Mouse (Mus musculus) hindbrain, embryonic 14.5 days (tissue): ENCODE data around the gene Llgl2. TPM values are rescaled to one million over a fixed set of nuclear protein-coding genes. Genes with fewer than 3 reads are reported as not detected.

Source experiments
- ATAC-seq: fragments of 200-750 bp; cut with Nextera tagmentation; 2 replicates; pipeline ENCODE4 v1.8.0; 2017; ENCODE audit warnings: moderate number of reproducible peaks, mild to moderate bottlenecking, moderate TSS enrichment, moderate library complexity; ENCODE audit not compliant: low FRiP score
- DNase-seq: peaks from one replicate; pipeline ENCODE4 v3.0.0-alpha.2; 2015; ENCODE audit warnings: low spot score
- H3K27ac ChIP-seq: fragments of 300-500 bp; sonication (generic); 2 replicates; pipeline ENCODE4 v1.5.1; 2014; ENCODE audit warnings: mild to moderate bottlenecking, moderate library complexity
- H3K27me3 ChIP-seq: fragments of 300-500 bp; sonication (generic); 2 replicates; pipeline ENCODE4 v1.6.1; 2014; ENCODE audit warnings: mild to moderate bottlenecking, low read length, mixed read lengths; ENCODE audit not compliant: control insufficient read depth, insufficient read depth
- H3K36me3 ChIP-seq: fragments of 300-500 bp; sonication (generic); replicated peaks from 2 replicates; pipeline ENCODE4 v1.6.1; 2014; ENCODE audit not compliant: control insufficient read depth, insufficient read depth
- H3K4me1 ChIP-seq: fragments of 300-500 bp; sonication (generic); replicated peaks from 2 replicates; pipeline ENCODE4 v1.6.1; 2014; ENCODE audit warnings: antibody characterized with exemption, low read length, mixed read lengths; ENCODE audit not compliant: control insufficient read depth, insufficient read depth
- H3K4me2 ChIP-seq: fragments of 300-500 bp; sonication (generic); replicated peaks from 2 replicates; pipeline ENCODE4 v1.6.1; 2014; ENCODE audit warnings: mild to moderate bottlenecking, moderate library complexity
- H3K4me3 ChIP-seq: fragments of 300-500 bp; sonication (generic); replicated peaks from 2 replicates; pipeline ENCODE4 v1.5.1; 2014; ENCODE audit warnings: mild to moderate bottlenecking, low read length
- H3K9ac ChIP-seq: fragments of 300-500 bp; sonication (generic); 2 replicates; pipeline ENCODE4 v1.6.1; 2014
- H3K9me3 ChIP-seq: fragments of 300-500 bp; sonication (generic); 2 replicates; pipeline ENCODE4 v1.6.1; 2016; ENCODE audit warnings: low read length; ENCODE audit not compliant: control insufficient read depth
- WGBS: fragments of 180-500 bp; shearing (Covaris S2); extraction: QIAGEN DNeasy Blood & Tissue Kit; methylation state at CpG from one replicate; pipeline ENCODE4 v1.1.7; 2014; 5-methylcytosine and 5-hydroxymethylcytosine counted together
- polyA plus RNA-seq: library from polyadenylated mRNA; unstranded; fragments of >200 nt; fragmentation: Nextera tagmentation; extraction: Ambion mirVana; gene quantifications from 2 replicates; pipeline ENCODE4 v1.2.1, GENCODE M21; 2014

The Llgl2 gene
- 1.3 and 2.4 TPM in 2 replicates for polyA plus RNA-seq

GRCm38 (mm10) chr11:115823774-115824740, at the start of gene Llgl2:
TSS of gene Llgl2 (plus strand) at chr11:115824049.
- peak; percentile 80; the same call in 1 of the 2 replicates for ATAC-seq

DNA sequence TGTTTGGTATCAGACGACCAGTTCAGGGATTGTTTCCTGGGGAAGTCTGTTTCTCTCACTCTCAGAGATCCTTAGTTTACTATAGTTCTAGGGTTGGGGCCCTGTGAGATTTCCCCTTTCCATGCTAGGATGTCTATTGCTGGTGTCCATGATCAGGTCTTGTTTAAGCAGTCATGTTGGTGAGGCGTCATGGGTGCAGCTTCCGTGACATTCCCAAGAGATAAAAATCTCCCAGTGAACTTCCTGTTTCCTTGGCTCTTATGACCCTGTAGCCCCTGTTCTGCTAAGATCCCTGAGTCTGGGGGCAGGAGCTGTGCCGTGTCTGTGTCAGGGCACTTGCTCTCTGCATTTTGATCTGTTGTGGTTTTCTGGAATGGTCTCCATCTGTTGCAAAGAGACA, 49.2 kb upstream of the Llgl2 start:
- ATAC-seq (no peak), DNase-seq (no peak)
- H3K4me2 ChIP-seq: no peak overlapping the region
- no peaks in the 10 kb centered on the region for H3K9me3 ChIP-seq
- 85% methylated on average over 4 of the region's 4 CpGs for WGBS
- peaks cover 5% of the 10 kb centered on the region; the same call in 1 of the 2 replicates for H3K36me3 ChIP-seq
- no peak overlapping the region for H3K27ac ChIP-seq
- H3K9ac ChIP-seq: no peak overlapping the region
- no peak overlapping the region for H3K4me3 ChIP-seq
- H3K4me1 ChIP-seq: peaks cover 24% of the 10 kb centered on the region
- no peaks in the 10 kb centered on the region for H3K27me3 ChIP-seq

More at GRCm38 (mm10) chr11:115823774-115824740, at the start of gene Llgl2:
- H3K27me3 ChIP-seq: peaks cover 27% of the 10 kb centered on the region
- peak within 1 kb of the TSS; percentile 97 for H3K4me2 ChIP-seq
- under 1% methylated on average over 86 of the region's 87 CpGs for WGBS
- peaks cover 36% of the 10 kb centered on the region for H3K36me3 ChIP-seq
- H3K9ac ChIP-seq: peak within 1 kb of the TSS; percentile 52; the same call in 1 of the 2 replicates
- H3K9me3 ChIP-seq: no peaks in the 10 kb centered on the region
- DNase-seq: peak; percentile 63
- H3K4me1 ChIP-seq: peaks cover 11% of the 10 kb centered on the region; the same call in 1 of the 2 replicates
- H3K27ac ChIP-seq: no peak within 1 kb of the TSS
- peak within 1 kb of the TSS; percentile 57 for H3K4me3 ChIP-seq

DNA sequence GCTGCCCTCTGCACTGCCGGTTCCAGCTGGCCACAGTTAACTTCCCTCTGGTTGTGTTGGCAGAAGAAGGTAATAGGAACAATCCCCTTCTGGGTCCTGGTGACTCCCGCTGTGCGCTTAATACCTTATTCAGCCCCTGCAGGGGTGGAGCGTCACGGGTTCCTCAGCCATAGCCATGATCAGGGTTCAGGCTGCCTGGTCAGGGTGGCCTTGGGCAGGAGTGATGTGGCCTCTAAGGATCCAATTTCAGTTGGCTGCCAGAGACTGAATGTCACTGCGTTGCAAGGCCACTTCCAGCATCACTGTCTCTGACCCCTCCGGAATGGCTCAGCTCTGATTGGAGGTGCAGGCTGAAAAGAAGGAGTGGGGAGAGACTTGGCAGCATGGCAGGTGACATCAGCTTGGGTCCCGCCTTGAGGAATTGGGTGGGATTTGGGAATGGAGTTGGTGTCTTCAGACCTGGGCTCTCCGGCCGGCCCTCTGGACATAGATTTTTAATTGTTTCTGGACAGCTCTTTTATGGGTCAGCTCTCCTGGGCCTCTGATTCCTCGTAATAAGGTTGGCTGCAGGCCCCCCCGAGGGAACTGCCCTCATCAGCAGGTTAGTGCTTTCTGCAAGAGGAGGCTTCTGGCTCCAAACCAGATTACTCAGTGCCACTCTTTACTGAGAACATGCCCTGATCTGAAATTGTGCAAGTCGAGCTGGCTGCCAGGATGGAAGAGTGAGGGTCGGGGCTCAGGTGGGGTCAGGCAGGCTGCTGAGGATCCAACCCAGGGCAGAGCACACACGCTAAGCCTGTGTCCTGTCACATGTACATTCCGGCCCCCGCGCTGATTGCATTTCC, 47.8 kb upstream of the Llgl2 start:
- Histone ChIP-seq H3K4me2 (peak overlapping the region; percentile 22; the same call in 1 of the 2 replicates), H3K9ac (no peak overlapping the region), H3K27ac (peak overlapping the region; percentile 18; the same call in 1 of the 2 replicates), H3K9me3 (no peaks in the 10 kb centered on the region), H3K4me3 (no peak overlapping the region), H3K4me1 (peaks cover 34% of the 10 kb centered on the region), H3K36me3 (peaks cover 5% of the 10 kb centered on the region; the same call in 1 of the 2 replicates), H3K27me3 (no peaks in the 10 kb centered on the region)
- ATAC-seq: no peak
- 36% methylated on average over 18 of the region's 18 CpGs for WGBS
- DNase-seq: no peak

DNA sequence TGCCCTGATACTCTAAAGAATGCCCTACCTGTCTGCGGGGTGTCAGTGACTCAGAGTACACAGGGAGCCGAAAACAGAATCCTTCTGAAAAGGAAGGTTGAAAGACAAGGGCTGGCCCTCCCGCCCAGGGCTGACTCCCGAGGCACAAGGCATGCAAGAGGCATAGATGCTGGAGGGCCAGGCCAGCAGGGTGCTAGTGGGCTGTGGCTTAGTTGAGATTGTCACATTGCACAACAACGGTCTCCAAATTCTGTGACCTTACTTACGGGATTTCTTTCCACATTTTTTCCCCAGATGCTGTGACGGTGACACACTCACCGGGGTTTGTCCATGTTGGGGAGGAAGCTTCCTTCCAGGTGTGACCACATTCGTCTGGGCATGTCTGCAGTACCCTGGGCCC, 46.9 kb upstream of the Llgl2 start:
- peaks cover 41% of the 10 kb centered on the region for H3K4me1 ChIP-seq
- no peak for ATAC-seq

GRCm38 (mm10) chr11:115777487-115778335, 46.1 kb upstream of the Llgl2 start:
- no peak overlapping the region for H3K4me3 ChIP-seq
- H3K4me2 ChIP-seq: no peak overlapping the region
- ATAC-seq: no peak
- DNase-seq: no peak
- no peak overlapping the region for H3K9ac ChIP-seq
- peaks cover 5% of the 10 kb centered on the region; the same call in 1 of the 2 replicates for H3K36me3 ChIP-seq
- WGBS: 76% methylated on average over 17 of the region's 17 CpGs
- H3K9me3 ChIP-seq: no peaks in the 10 kb centered on the region
- H3K4me1 ChIP-seq: peaks cover 41% of the 10 kb centered on the region
- H3K27ac ChIP-seq: no peak overlapping the region
- no peaks in the 10 kb centered on the region for H3K27me3 ChIP-seq

More for the DNA sequence above, 46.9 kb upstream of the Llgl2 start:
- H3K4me3 ChIP-seq: no peak overlapping the region
- no peak for DNase-seq
- WGBS: 54% methylated on average over 9 of the region's 9 CpGs
- no peak overlapping the region for H3K27ac ChIP-seq
- no peak overlapping the region for H3K4me2 ChIP-seq
- H3K27me3 ChIP-seq: no peaks in the 10 kb centered on the region
- H3K9ac ChIP-seq: no peak overlapping the region
- no peaks in the 10 kb centered on the region for H3K9me3 ChIP-seq
- H3K36me3 ChIP-seq: peaks cover 5% of the 10 kb centered on the region; the same call in 1 of the 2 replicates

DNA sequence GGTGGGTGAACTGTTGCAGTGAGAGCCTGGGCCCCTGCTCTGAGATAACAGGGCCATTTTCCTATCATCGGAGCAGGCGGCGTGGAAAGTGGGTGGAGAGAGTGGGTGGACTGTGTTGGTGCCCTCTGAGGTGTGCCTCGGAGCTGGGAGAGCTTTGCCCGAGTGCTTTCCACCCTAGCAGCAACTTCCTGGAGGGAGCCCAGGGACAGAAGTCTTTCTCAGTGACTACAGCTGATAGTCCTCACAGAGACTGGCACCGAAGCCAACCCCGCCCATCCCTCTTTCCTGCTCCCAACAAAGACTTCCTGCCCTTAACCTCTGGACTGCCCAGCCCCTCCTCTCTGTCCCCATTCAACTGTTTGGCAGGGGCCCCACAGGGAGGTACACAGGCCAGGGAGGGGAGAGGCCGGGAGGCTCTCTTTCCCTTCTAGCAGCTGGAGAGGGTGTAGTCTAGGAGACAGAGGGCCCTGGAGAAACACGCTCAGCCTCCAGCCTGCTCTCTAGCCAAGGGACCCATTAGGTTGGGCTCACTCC, 44.7 kb upstream of the Llgl2 start:
- Histone ChIP-seq H3K27me3 (no peaks in the 10 kb centered on the region), H3K4me3 (no peak overlapping the region), H3K36me3 (peaks cover 5% of the 10 kb centered on the region; the same call in 1 of the 2 replicates), H3K9me3 (no peaks in the 10 kb centered on the region), H3K4me1 (peaks cover 43% of the 10 kb centered on the region), H3K4me2 (peak overlapping the region; percentile 49), H3K27ac (peak overlapping the region; percentile 86), H3K9ac (no peak overlapping the region)
- DNase-seq (peak; percentile 38), ATAC-seq (peak; percentile 81)
- 7% methylated on average over 9 of the region's 9 CpGs for WGBS

DNA sequence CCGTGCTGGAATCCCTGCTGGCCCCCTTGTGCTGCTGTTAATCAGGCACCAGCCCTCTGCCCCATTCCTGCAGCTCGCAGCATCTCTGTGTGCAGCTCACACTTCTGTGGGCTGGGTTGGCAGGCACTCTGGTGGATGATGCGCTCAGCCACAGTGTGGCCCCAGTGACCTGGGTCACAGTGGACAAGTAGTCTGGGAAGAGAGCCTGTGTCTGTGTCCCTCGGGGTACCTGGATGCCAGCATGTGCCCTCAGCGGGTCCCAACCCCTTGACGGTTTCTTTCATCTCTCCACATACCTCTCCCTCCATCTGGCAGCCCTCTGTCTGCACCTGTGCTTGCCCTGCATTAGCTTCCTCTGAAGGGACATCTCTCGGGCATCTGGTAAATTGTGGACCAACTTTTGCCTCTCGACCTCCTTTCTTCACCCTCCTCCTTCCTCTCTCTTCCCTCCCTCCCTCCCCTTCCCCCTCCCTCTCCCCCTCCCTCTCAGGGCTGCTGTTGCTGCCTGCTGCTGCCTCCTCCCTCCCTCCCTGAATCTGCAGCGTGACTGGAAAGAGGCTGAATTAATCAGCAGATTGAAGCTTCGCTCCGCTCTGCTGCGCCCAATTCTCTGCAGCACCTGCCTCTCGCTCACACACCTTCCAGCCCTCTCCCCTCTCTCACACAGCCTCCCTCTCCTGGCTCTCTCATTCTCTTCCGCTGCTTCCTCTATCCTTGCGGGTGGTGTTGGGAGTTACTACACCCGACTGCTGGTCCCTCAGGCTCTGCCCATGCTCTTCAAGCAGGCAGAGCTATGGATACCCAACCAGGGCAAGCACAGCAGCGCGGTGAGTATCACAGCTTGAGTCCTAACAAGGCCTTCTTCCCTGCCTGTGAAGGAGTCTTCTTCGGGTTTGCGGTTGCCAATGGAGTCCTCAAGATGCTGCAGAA, 43.4 kb upstream of the Llgl2 start:
- Histone ChIP-seq H3K9ac (peak overlapping the region; percentile 53), H3K9me3 (no peaks in the 10 kb centered on the region), H3K4me1 (peaks cover 41% of the 10 kb centered on the region), H3K4me2 (peak overlapping the region; percentile 49), H3K27me3 (no peaks in the 10 kb centered on the region), H3K36me3 (peaks cover 5% of the 10 kb centered on the region; the same call in 1 of the 2 replicates), H3K4me3 (peak overlapping the region; percentile 16), H3K27ac (peak overlapping the region; percentile 86)
- ATAC-seq (peak; percentile 59), DNase-seq (peak; percentile 69)
- WGBS: 4% methylated on average over 20 of the region's 20 CpGs
